Mouse (Mus musculus) hindbrain, embryonic 11.5 days (tissue): ENCODE measurements around the gene Fam168a. TPM values are rescaled to one million over a fixed set of nuclear protein-coding genes. Genes with fewer than 3 reads are reported as not detected.

ENCODE experiments used
- ATAC-seq: fragments of 200-750 bp; cut with Nextera tagmentation; 2 replicates; pipeline ENCODE4 v1.8.0; 2017; ENCODE audit warnings: mild to moderate bottlenecking, moderate TSS enrichment, moderate library complexity; ENCODE audit not compliant: low FRiP score
- DNase-seq: peaks from one replicate; pipeline ENCODE4 v3.0.0-alpha.2; 2015; ENCODE audit warnings: low spot score
- H3K27ac ChIP-seq: fragments of 300-500 bp; sonication (generic); 2 replicates; pipeline ENCODE4 v1.5.1; 2014; ENCODE audit warnings: mild to moderate bottlenecking, low read depth, low read length
- H3K27me3 ChIP-seq: fragments of 300-500 bp; sonication (generic); 2 replicates; pipeline ENCODE4 v1.6.1; 2014; ENCODE audit warnings: mild to moderate bottlenecking, low read length, moderate library complexity, mixed read lengths; ENCODE audit not compliant: control insufficient read depth, insufficient read depth
- H3K36me3 ChIP-seq: fragments of 300-500 bp; sonication (generic); 2 replicates; pipeline ENCODE4 v1.6.1; 2014; ENCODE audit warnings: mild to moderate bottlenecking, low read length, moderate library complexity, mixed read lengths; ENCODE audit not compliant: control insufficient read depth, insufficient read depth
- H3K4me1 ChIP-seq: fragments of 300-500 bp; sonication (generic); replicated peaks from 2 replicates; pipeline ENCODE4 v1.6.1; 2014; ENCODE audit warnings: low read length, mixed read lengths; ENCODE audit not compliant: control insufficient read depth, insufficient read depth
- H3K4me2 ChIP-seq: fragments of 300-500 bp; sonication (generic); replicated peaks from 2 replicates; pipeline ENCODE4 v1.6.1; 2014; ENCODE audit warnings: mild to moderate bottlenecking, low read depth, low read length
- H3K4me3 ChIP-seq: fragments of 300-500 bp; sonication (generic); 2 replicates; pipeline ENCODE4 v1.5.1; 2014; ENCODE audit warnings: low read depth, low read length
- H3K9ac ChIP-seq: fragments of 300-500 bp; sonication (generic); 2 replicates; pipeline ENCODE4 v1.6.1; 2014; ENCODE audit warnings: low read depth, low read length
- H3K9me3 ChIP-seq: fragments of 300-500 bp; sonication (generic); 2 replicates; pipeline ENCODE4 v1.6.1; 2016; ENCODE audit warnings: low read length; ENCODE audit not compliant: control insufficient read depth
- WGBS: fragments of 180-500 bp; shearing (Covaris S2); extraction: QIAGEN DNeasy Blood & Tissue Kit; methylation state at CpG from one replicate; pipeline ENCODE4 v1.1.7; 2014; 5-methylcytosine and 5-hydroxymethylcytosine counted together
- polyA plus RNA-seq: library from polyadenylated mRNA; unstranded; fragments of >200 nt; fragmentation: Nextera tagmentation; extraction: Ambion mirVana; gene quantifications from 2 replicates; pipeline ENCODE4 v1.2.1, GENCODE M21; 2014

The Fam168a gene
- polyA plus RNA-seq, 1 experiment from 2014 or later, result 48.4 TPM

GRCm38 (mm10) chr7:100812641-100813040, 106.2 kb downstream of the Fam168a start:
- Histone ChIP-seq H3K27me3 (no peaks in the 10 kb centered on the region), H3K9ac (no peak overlapping the region), H3K27ac (no peak overlapping the region), H3K4me1 (no peaks in the 10 kb centered on the region), H3K4me3 (no peak overlapping the region), H3K9me3 (no peaks in the 10 kb centered on the region), H3K4me2 (no peak overlapping the region), H3K36me3 (no peaks in the 10 kb centered on the region)
- WGBS, result 90% methylated on average over 5 of the region's 5 CpGs
- ATAC-seq (no peak), DNase-seq (no peak)

GRCm38 (mm10) chr7:100815900-100816570, 109.6 kb downstream of the Fam168a start:
- Histone ChIP-seq H3K9me3 (no peaks in the 10 kb centered on the region), H3K9ac (no peak overlapping the region), H3K36me3 (no peaks in the 10 kb centered on the region), H3K4me3 (no peak overlapping the region), H3K27ac (no peak overlapping the region), H3K4me1 (no peaks in the 10 kb centered on the region), H3K4me2 (no peak overlapping the region), H3K27me3 (no peaks in the 10 kb centered on the region)
- 34% methylated on average over 8 of the region's 8 CpGs for WGBS
- ATAC-seq, result no peak
- peak; percentile 51 for DNase-seq

- Histone ChIP-seq H3K4me3 (no peak overlapping the region), H3K27ac (no peak overlapping the region), H3K36me3 (no peaks in the 10 kb centered on the region), H3K9ac (no peak overlapping the region), H3K4me1 (no peaks in the 10 kb centered on the region), H3K27me3 (no peaks in the 10 kb centered on the region), H3K4me2 (no peak overlapping the region), H3K9me3 (no peaks in the 10 kb centered on the region)
- no peak for DNase-seq
- ATAC-seq, result no peak
- WGBS, result 72% methylated on average over 6 of the region's 6 CpGs
These were observed 110.5 kb downstream of the Fam168a start for GRCm38 (mm10) chr7:100816759-100817441.

- H3K4me1 ChIP-seq, result no peaks in the 10 kb centered on the region
- 87% methylated on average over 2 of the region's 2 CpGs for WGBS
- H3K9ac ChIP-seq, result no peak overlapping the region
- no peak overlapping the region for H3K27ac ChIP-seq
- no peak for DNase-seq
- H3K4me2 ChIP-seq, result no peak overlapping the region
- no peak for ATAC-seq
- no peaks in the 10 kb centered on the region for H3K9me3 ChIP-seq
- no peaks in the 10 kb centered on the region for H3K36me3 ChIP-seq
- H3K27me3 ChIP-seq, result no peaks in the 10 kb centered on the region
- H3K4me3 ChIP-seq, result no peak overlapping the region
These were observed 111.0 kb downstream of the Fam168a start for GRCm38 (mm10) chr7:100817442-100817760.

GRCm38 (mm10) chr7:100818401-100819064, 112.1 kb downstream of the Fam168a start:
- Histone ChIP-seq H3K36me3 (no peaks in the 10 kb centered on the region), H3K4me2 (no peak overlapping the region), H3K9ac (no peak overlapping the region), H3K9me3 (no peaks in the 10 kb centered on the region), H3K27ac (no peak overlapping the region), H3K4me3 (no peak overlapping the region), H3K4me1 (no peaks in the 10 kb centered on the region), H3K27me3 (no peaks in the 10 kb centered on the region)
- DNase-seq, result no peak
- 87% methylated on average over 4 of the region's 4 CpGs for WGBS
- no peak for ATAC-seq

- WGBS, result 94% methylated on average over 3 of the region's 3 CpGs
- Histone ChIP-seq H3K27me3 (no peaks in the 10 kb centered on the region), H3K4me2 (no peak overlapping the region), H3K27ac (no peak overlapping the region), H3K9me3 (no peaks in the 10 kb centered on the region), H3K4me1 (no peaks in the 10 kb centered on the region), H3K4me3 (no peak overlapping the region), H3K9ac (no peak overlapping the region), H3K36me3 (no peaks in the 10 kb centered on the region)
- DNase-seq (no peak), ATAC-seq (no peak)
These were observed 118.2 kb downstream of the Fam168a start for GRCm38 (mm10) chr7:100824661-100825060.

GRCm38 (mm10) chr7:100828549-100828948, 122.1 kb downstream of the Fam168a start:
- no peak for DNase-seq
- H3K27me3 ChIP-seq, result no peaks in the 10 kb centered on the region
- H3K4me2 ChIP-seq, result no peak overlapping the region
- H3K36me3 ChIP-seq, result no peaks in the 10 kb centered on the region
- H3K27ac ChIP-seq, result no peak overlapping the region
- no peaks in the 10 kb centered on the region for H3K9me3 ChIP-seq
- H3K4me1 ChIP-seq, result no peaks in the 10 kb centered on the region
- no peak overlapping the region for H3K9ac ChIP-seq
- 89% methylated on average over 2 of the region's 2 CpGs for WGBS
- no peak overlapping the region for H3K4me3 ChIP-seq
- no peak for ATAC-seq

- H3K4me1 ChIP-seq, result no peaks in the 10 kb centered on the region
- no peak overlapping the region for H3K4me3 ChIP-seq
- no peaks in the 10 kb centered on the region for H3K36me3 ChIP-seq
- no peak for DNase-seq
- H3K9me3 ChIP-seq, result no peaks in the 10 kb centered on the region
- no peaks in the 10 kb centered on the region for H3K27me3 ChIP-seq
- ATAC-seq, result no peak
- 87% methylated on average over 1 of the region's 1 CpGs for WGBS
- H3K27ac ChIP-seq, result no peak overlapping the region
- H3K4me2 ChIP-seq, result no peak overlapping the region
- no peak overlapping the region for H3K9ac ChIP-seq
These were observed 127.4 kb downstream of the Fam168a start for GRCm38 (mm10) chr7:100833859-100834258.

- Histone ChIP-seq H3K9ac (no peak overlapping the region), H3K4me2 (no peak overlapping the region), H3K36me3 (no peaks in the 10 kb centered on the region), H3K9me3 (no peaks in the 10 kb centered on the region), H3K4me3 (no peak overlapping the region), H3K27me3 (no peaks in the 10 kb centered on the region), H3K4me1 (no peaks in the 10 kb centered on the region), H3K27ac (no peak overlapping the region)
- WGBS, result 90% methylated on average over 7 of the region's 7 CpGs
- ATAC-seq (no peak), DNase-seq (no peak)
These were observed 128.7 kb downstream of the Fam168a start for GRCm38 (mm10) chr7:100835168-100835567.
